Mouse (Mus musculus) midbrain, embryonic 15.5 days (tissue): ENCODE results near the gene Ptpn13. TPM values are rescaled to one million over a fixed set of nuclear protein-coding genes. Genes with fewer than 3 reads are reported as not detected.

Source experiments
- ATAC-seq: fragments of 200-750 bp; cut with Nextera tagmentation; replicated peaks from 2 replicates; pipeline ENCODE4 v1.8.0; 2017; ENCODE audit warnings: moderate TSS enrichment
- H3K27ac ChIP-seq: fragments of 300-500 bp; sonication (generic); 2 replicates; pipeline ENCODE4 v1.5.1; 2015; ENCODE audit warnings: mild to moderate bottlenecking, inconsistent platforms
- H3K27me3 ChIP-seq: fragments of 300-500 bp; sonication (generic); replicated peaks from 2 replicates; pipeline ENCODE4 v1.6.1; 2015; ENCODE audit warnings: inconsistent platforms
- H3K36me3 ChIP-seq: fragments of 300-500 bp; sonication (generic); replicated peaks from 2 replicates; pipeline ENCODE4 v1.6.1; 2015; ENCODE audit warnings: inconsistent platforms
- H3K4me1 ChIP-seq: fragments of 300-500 bp; sonication (generic); 2 replicates; pipeline ENCODE4 v1.6.1; 2015; ENCODE audit warnings: inconsistent platforms
- H3K4me2 ChIP-seq: fragments of 300-500 bp; sonication (generic); 2 replicates; pipeline ENCODE4 v1.6.1; 2015; ENCODE audit warnings: inconsistent platforms, mild to moderate bottlenecking, moderate library complexity
- H3K4me3 ChIP-seq: fragments of 300-500 bp; sonication (generic); 2 replicates; pipeline ENCODE4 v1.5.1; 2015; ENCODE audit warnings: mild to moderate bottlenecking, inconsistent platforms
- H3K9ac ChIP-seq: fragments of 300-500 bp; sonication (generic); 2 replicates; pipeline ENCODE4 v1.6.1; 2015; ENCODE audit warnings: mild to moderate bottlenecking, inconsistent platforms
- H3K9me3 ChIP-seq: fragments of 300-500 bp; sonication (generic); 2 replicates; pipeline ENCODE4 v1.6.1; 2016; ENCODE audit warnings: inconsistent platforms
- WGBS: fragments of 180-500 bp; shearing (Covaris S2); methylation state at CpG from one replicate; pipeline ENCODE4 v1.1.7; 2015; ENCODE audit warnings: mixed read lengths; 5-methylcytosine and 5-hydroxymethylcytosine counted together
- polyA plus RNA-seq: library from polyadenylated mRNA; unstranded; fragments of >200 nt; fragmentation: Nextera tagmentation; extraction: Ambion mirVana; gene quantifications from 2 replicates; pipeline ENCODE4 v1.2.1, GENCODE M21; 2015

The Ptpn13 gene
- polyA plus RNA-seq, 1 experiment from 2014 or later = 5.9 TPM

DNA sequence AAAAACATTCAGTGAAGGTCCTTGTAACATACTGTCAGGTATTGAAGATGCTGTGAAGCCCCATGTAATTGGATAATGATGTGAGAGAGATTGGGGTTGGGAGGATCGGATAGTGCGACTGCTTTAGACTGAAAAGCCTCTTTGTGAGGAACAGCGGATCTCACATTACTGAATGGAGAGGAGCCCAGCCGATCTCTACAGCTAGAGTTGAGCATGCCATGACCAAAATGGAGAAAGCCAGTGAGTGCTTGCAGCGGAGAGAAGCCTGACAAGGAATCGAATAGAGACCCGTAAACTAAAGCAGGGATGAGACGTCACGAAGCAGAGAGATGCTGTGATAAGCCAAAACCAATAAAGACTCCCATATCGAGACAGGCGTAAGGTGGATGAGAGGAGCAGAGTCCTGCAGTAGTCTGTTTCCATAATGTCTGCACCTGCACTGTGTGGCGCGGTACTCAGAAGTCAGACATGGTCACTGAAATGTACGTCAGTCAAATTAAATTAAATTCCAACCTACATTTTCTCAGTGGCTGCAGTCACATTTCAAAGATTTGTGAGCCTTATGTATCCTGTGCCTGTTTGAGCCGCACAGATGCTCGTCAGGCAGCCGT is 22.9 kb downstream of the Ptpn13 start:
- ATAC-seq = peak; percentile 79
- 17% methylated on average over 17 of the region's 17 CpGs for WGBS
- Histone ChIP-seq H3K27me3 (no peaks in the 10 kb centered on the region), H3K36me3 (no peaks in the 10 kb centered on the region), H3K27ac (peak overlapping the region; percentile 27), H3K4me3 (peak overlapping the region; percentile 13), H3K9me3 (no peaks in the 10 kb centered on the region), H3K9ac (peak overlapping the region; percentile 1; the same call in 1 of the 2 replicates), H3K4me1 (peaks cover 17% of the 10 kb centered on the region), H3K4me2 (peak overlapping the region; percentile 42)

DNA sequence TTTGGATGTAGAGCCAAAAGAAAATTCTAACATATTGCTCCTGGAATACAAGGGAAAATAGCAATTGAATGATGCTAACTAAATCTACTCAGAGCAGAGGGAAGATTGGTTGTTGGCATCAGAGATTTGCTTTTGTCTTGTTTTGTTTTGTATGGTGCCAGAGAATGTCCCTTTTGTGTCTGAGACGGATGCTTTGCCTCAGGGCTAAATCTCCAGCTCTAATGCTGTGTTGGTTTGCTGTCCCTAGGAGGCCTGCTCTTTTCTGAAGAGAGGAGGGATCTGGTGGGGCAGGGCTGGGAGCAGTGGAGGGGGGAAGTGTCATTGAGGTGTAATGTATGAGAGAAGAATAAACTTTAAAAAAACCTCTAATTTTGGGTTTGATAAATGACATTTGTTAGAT is 23.5 kb downstream of the Ptpn13 start:
- H3K9ac ChIP-seq = no peak overlapping the region; the same call in 1 of the 2 replicates

DNA sequence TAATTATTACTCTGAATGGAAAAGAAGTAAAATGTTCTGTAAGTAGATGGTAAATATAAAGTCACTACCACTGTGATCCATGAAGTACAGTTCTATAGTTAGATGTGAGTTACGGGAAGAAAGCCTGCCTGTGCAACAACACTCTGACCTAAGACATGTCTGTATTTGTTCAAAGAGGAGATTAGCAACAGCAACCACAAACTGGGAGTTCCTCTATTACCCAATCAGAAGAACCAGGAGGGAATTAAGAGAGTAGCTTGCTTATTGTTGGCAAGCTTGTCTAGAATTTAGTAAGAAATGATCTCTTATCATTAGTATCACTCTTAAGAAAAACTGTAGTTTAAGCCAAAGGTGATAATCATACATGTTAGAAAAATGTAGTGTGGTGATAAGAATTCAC is 25.7 kb downstream of the Ptpn13 start:
- H3K27me3 ChIP-seq = no peaks in the 10 kb centered on the region
- H3K9me3 ChIP-seq = no peaks in the 10 kb centered on the region
- no peak overlapping the region for H3K27ac ChIP-seq
- no peak overlapping the region for H3K9ac ChIP-seq
- no peak overlapping the region for H3K4me3 ChIP-seq
- no peak overlapping the region for H3K4me2 ChIP-seq
- H3K4me1 ChIP-seq = peaks cover 17% of the 10 kb centered on the region
- no peak for ATAC-seq
- WGBS = 93% methylated on average over 1 of the region's 1 CpGs
- no peaks in the 10 kb centered on the region for H3K36me3 ChIP-seq

More for the DNA sequence above, 23.5 kb downstream of the Ptpn13 start:
- peaks cover 17% of the 10 kb centered on the region for H3K4me1 ChIP-seq
- no peak overlapping the region; the same call in 1 of the 2 replicates for H3K4me3 ChIP-seq
- H3K27ac ChIP-seq = peak overlapping the region; percentile 27; the same call in 1 of the 2 replicates
- no peaks in the 10 kb centered on the region for H3K9me3 ChIP-seq
- 3% methylated on average over 1 of the region's 1 CpGs for WGBS
- H3K27me3 ChIP-seq = no peaks in the 10 kb centered on the region
- no peaks in the 10 kb centered on the region for H3K36me3 ChIP-seq
- peak; percentile 66; the same call in 1 of the 2 replicates for ATAC-seq
- peak overlapping the region; percentile 42 for H3K4me2 ChIP-seq

DNA sequence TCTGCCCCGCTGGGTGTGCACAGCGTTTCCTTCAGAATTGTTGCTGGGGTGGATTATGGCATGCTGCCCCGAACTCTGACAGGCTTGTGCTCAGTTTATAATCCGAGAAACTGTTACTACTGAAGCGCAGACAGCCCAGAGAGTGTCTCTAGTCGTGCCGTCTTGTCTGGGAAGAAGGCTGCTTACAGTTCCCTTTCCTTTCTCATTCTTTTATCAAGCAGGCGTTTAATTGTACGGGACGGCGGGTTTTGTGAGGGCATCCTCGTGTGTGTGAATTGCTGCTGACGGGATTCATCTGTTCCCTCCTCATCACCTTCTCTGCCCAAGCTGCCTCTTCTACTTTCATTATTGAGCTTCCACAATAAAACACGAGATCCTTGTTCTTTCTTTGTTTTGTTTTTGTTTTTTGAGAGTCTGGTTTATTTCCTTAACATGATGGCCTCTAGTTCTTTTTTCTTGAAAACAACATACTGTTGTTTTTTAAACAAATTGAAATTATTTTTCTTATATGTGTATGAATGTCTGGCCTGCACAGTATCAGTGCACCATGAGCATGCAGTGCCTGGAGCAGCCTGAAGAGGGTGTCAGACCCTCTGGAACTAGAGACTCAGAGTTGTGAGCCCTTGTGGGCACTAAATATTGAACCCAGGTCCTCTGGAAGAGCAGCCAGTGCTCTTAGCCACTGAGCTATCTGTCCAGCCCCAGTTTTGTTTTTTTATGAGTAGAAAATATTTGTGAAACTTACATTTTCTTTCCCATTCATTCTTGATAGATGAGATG is 28.6 kb downstream of the Ptpn13 start:
- ATAC-seq = no peak
- WGBS = 61% methylated on average over 14 of the region's 14 CpGs
- no peak overlapping the region for H3K4me3 ChIP-seq
- H3K9me3 ChIP-seq = no peaks in the 10 kb centered on the region
- no peaks in the 10 kb centered on the region for H3K27me3 ChIP-seq
- H3K9ac ChIP-seq = no peak overlapping the region
- H3K4me2 ChIP-seq = no peak overlapping the region
- H3K27ac ChIP-seq = no peak overlapping the region
- H3K4me1 ChIP-seq = peaks cover 3% of the 10 kb centered on the region
- no peaks in the 10 kb centered on the region for H3K36me3 ChIP-seq

DNA sequence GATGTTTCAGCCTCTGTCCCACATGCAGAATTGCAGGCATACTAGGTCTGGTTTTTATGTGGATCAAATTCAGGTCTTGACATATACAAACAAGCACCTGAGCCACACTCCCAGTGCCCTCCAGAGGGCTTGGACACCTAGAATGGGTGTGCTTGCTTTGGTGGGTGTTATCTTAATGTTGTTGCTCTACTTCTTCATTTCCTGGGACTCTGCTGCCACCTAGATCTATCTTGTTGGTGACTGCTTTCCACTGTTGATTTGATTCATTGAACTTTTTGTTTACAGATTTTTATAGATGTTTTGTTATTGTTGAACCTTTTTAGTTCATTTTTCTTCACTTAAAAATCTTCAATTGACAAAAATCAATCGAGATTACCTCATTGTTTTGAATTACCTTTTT is 31.8 kb downstream of the Ptpn13 start:
- H3K4me1 ChIP-seq = no peaks in the 10 kb centered on the region
- ATAC-seq = no peak
- H3K27me3 ChIP-seq = no peaks in the 10 kb centered on the region
- H3K4me3 ChIP-seq = no peak overlapping the region
- H3K9me3 ChIP-seq = no peaks in the 10 kb centered on the region
- H3K27ac ChIP-seq = no peak overlapping the region
- H3K9ac ChIP-seq = no peak overlapping the region
- no peaks in the 10 kb centered on the region for H3K36me3 ChIP-seq
- WGBS = 98% methylated on average over 1 of the region's 1 CpGs
- H3K4me2 ChIP-seq = no peak overlapping the region

DNA sequence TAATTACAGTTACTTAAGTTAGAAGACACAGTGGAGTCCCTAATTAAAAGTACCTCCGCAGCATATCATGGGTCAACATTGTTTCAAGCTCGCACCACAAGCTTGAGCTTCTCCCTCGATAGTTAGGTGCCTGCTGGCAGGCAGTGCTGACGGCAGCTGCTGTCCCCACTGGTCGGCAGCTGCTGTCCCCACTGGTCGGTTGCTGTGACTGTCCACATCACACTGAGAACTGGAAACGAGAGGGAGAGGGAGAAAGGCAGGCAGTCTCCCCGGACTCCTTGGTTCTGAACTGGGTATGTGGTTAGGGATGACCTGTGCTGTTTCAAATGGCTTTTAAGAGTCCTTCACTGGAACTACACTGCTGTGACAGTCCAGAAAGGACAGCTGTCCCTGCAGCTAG is 33.4 kb downstream of the Ptpn13 start:
- Histone ChIP-seq H3K27ac (no peak overlapping the region), H3K4me1 (no peaks in the 10 kb centered on the region), H3K9ac (no peak overlapping the region), H3K36me3 (no peaks in the 10 kb centered on the region), H3K9me3 (no peaks in the 10 kb centered on the region), H3K27me3 (no peaks in the 10 kb centered on the region), H3K4me2 (no peak overlapping the region), H3K4me3 (no peak overlapping the region)
- 41% methylated on average over 8 of the region's 8 CpGs for WGBS
- no peak for ATAC-seq

DNA sequence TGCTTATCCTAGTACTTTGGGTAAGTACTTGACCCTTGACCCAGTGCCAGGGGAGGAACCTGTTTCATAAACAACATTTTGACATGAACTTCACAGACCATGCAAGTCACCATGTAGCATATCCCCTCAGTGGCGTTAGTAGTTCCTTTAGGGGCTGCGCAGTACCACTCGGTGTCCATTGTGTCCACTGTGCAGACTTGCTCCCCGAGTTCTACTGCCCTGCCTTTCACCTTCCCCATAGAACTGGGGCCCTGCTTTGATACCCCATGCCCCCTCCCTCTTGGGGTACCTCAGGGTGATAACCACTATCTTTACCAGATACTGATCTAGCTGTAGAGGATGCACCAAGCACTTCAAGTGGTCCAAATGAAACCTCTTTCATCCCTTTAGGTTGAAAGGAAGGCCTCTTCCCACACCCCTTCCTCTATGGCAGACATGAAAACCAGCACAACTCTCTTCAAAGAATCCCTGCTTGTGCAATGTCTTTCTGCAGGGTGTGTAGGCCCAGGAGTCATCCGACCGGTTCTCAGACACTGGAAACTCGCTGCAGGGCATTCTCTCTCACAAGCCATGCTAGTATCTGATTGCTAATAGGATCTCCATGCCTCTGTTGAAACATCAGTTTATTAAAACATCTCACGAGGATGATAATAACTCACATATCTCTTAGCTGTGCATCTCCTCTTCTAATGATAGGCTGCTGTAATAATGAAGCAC is 34.1 kb downstream of the Ptpn13 start:
- Histone ChIP-seq H3K27me3 (no peaks in the 10 kb centered on the region), H3K9ac (no peak overlapping the region), H3K4me3 (no peak overlapping the region), H3K27ac (no peak overlapping the region), H3K36me3 (no peaks in the 10 kb centered on the region), H3K4me1 (no peaks in the 10 kb centered on the region), H3K9me3 (no peaks in the 10 kb centered on the region), H3K4me2 (no peak overlapping the region)
- no peak for ATAC-seq
- WGBS = 85% methylated on average over 8 of the region's 8 CpGs

DNA sequence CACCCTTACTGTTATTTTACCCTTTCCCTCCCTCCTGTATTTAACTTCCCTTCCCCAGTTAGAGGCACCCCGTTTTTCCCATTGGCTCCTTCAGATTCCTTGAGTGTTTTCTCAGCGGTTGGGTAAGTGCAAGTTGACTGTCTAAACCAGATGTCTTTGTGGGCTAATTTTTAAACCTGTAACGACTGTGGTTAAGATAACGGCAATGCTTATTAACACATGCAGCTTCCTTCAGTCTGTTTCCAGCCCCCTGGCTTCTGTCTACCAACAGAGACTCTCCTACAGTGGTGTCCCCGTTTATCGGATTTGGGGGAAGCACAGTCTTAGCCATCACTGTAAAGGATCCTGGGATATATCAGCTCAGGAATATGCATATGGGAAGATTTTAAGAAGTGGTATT is 35.9 kb downstream of the Ptpn13 start:
- no peaks in the 10 kb centered on the region for H3K27me3 ChIP-seq
- no peak for ATAC-seq
- H3K9me3 ChIP-seq = no peaks in the 10 kb centered on the region
- no peaks in the 10 kb centered on the region for H3K4me1 ChIP-seq
- no peak overlapping the region for H3K9ac ChIP-seq
- H3K36me3 ChIP-seq = no peaks in the 10 kb centered on the region
- WGBS = 84% methylated on average over 6 of the region's 6 CpGs
- H3K4me2 ChIP-seq = no peak overlapping the region
- H3K27ac ChIP-seq = no peak overlapping the region
- H3K4me3 ChIP-seq = no peak overlapping the region

DNA sequence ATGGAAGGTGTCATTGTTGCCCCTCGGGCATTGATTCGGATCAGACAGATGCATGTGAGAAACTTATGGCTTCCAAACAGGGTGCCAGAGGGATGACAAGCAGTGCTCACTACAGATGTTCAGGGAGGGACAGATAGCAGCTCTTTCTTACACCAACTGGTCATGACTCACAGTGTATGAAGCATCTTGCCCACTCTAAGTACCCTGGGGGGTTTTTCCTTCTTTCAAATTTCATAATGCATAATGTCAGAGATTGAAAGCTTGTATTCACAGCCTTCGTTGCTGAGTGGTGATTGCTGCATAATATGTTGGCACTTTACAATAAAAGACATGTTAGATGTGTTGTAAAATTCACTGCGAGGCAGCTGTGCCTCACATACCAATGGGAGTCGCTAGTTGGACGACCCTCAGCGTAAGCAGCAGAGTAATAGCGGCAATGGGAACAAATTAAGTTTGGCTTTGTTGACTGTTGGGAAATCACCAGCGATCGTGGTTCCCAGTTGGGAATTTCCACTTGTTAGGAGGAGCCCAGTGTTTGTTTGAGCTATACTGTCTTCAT is 38.7 kb downstream of the Ptpn13 start:
- no peak for ATAC-seq
- Histone ChIP-seq H3K4me1 (no peaks in the 10 kb centered on the region), H3K36me3 (no peaks in the 10 kb centered on the region), H3K9me3 (no peaks in the 10 kb centered on the region), H3K4me2 (no peak overlapping the region), H3K4me3 (no peak overlapping the region), H3K9ac (no peak overlapping the region), H3K27me3 (no peaks in the 10 kb centered on the region), H3K27ac (no peak overlapping the region)
- WGBS = 72% methylated on average over 10 of the region's 10 CpGs

DNA sequence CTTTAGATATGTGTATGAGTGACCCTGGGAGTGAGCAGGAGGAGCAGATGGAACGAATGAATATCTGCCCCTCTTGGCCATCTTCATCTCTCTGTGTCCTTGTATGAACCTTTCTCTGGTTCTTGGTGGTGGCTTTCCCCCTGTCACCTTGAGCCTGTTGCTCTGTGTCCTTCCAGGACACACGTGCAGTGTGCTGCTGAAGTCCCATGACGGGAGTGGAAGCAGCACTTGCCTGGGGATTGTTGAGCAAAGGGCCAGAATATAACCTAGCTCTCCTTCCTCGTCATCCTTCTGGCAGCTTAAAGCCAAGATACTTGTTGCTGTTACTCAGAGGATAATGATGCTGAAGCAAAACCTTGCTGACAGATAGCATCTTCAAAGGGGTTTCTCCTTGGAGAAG is 39.3 kb downstream of the Ptpn13 start:
- no peak overlapping the region for H3K27ac ChIP-seq
- whole genome bisulfite sequencing = 87% methylated on average over 4 of the region's 4 CpGs
- ATAC-seq = no peak

DNA sequence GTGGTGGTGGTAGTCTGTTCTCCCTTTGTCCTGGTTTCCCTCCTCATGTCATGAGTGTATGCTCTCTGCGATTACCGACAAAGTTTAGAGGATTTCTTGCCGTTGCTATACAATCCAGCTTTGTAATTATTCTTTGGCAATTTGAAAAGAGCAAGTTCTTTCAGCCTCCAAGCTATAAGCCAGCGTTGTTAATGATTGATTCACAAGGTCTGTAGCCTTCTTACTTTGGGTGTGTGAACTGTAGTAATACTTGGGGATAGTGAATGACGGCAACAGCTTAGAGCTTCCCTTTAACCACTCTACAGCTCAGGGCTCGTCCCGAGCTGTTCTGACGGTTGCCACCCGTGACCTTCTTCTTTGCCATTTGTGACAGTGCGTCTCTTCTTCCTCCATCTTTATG is 39.8 kb downstream of the Ptpn13 start:
- no peak for ATAC-seq
- WGBS = 74% methylated on average over 10 of the region's 10 CpGs
- no peaks in the 10 kb centered on the region for H3K4me1 ChIP-seq

More for the DNA sequence above, 39.3 kb downstream of the Ptpn13 start:
- Histone ChIP-seq H3K9me3 (no peaks in the 10 kb centered on the region), H3K4me2 (no peak overlapping the region), H3K4me3 (no peak overlapping the region), H3K36me3 (no peaks in the 10 kb centered on the region), H3K9ac (no peak overlapping the region), H3K4me1 (no peaks in the 10 kb centered on the region), H3K27me3 (no peaks in the 10 kb centered on the region)

DNA sequence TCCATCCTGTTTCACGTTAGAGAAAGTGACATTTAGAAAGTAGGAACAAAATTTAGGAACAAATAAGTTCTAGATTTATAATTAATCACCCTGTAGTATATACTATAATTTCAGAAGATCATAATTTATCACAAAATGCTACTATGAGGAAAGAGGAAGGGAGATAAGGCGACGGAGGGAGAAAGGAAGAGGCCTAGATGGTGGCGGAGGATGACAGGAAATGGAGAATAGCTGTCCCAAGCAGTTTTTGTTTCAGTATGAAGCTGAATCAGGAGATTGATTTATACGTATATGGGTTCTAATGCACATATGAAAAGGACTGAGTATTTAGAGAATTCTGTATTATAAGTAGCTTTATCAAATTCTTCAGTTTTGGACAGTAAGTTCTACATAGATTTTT is 47.7 kb downstream of the Ptpn13 start:
- no peaks in the 10 kb centered on the region for H3K4me1 ChIP-seq
- 88% methylated on average over 5 of the region's 5 CpGs for WGBS
- no peak for ATAC-seq
- H3K4me3 ChIP-seq = no peak overlapping the region
- H3K9ac ChIP-seq = no peak overlapping the region
- H3K9me3 ChIP-seq = no peaks in the 10 kb centered on the region
- no peak overlapping the region for H3K4me2 ChIP-seq
- no peaks in the 10 kb centered on the region for H3K36me3 ChIP-seq
- no peak overlapping the region for H3K27ac ChIP-seq
- no peaks in the 10 kb centered on the region for H3K27me3 ChIP-seq

More for the DNA sequence above, 39.8 kb downstream of the Ptpn13 start:
- Histone ChIP-seq H3K9ac (no peak overlapping the region), H3K9me3 (no peaks in the 10 kb centered on the region), H3K4me3 (no peak overlapping the region), H3K27me3 (no peaks in the 10 kb centered on the region), H3K27ac (no peak overlapping the region), H3K36me3 (no peaks in the 10 kb centered on the region), H3K4me2 (no peak overlapping the region)
